Mouse (Mus musculus): Measurements from ENCODE around the gene Nsa2.
A peak's percentile ranks its signal among the peaks of the same experiment; 100 is the strongest.

Nsa2 gene

GRCm38 (mm10) chr13:97087421-97087820 is 50.3 kb downstream of the Nsa2 start:
- no peak for DNase-seq (ENCODE audit: low read depth, low spot score)

- DNase-seq (ENCODE audit: low read depth, low spot score): no peak
Measured at GRCm38 (mm10) chr13:97086316-97086715, 51.4 kb downstream of the Nsa2 start.

- DNase-seq (ENCODE audit: low read depth, low spot score): no peak
Measured at GRCm38 (mm10) chr13:97082432-97082831, 55.3 kb downstream of the Nsa2 start.

- no peak for DNase-seq (ENCODE audit: low read depth, low spot score)
Measured at GRCm38 (mm10) chr13:97080615-97081014, 57.1 kb downstream of the Nsa2 start.

GRCm38 (mm10) chr13:97080201-97080600 is 57.5 kb downstream of the Nsa2 start:
- DNase-seq (ENCODE audit: low read depth, low spot score): peak; percentile 93
